Mouse (Mus musculus): ENCODE results near the gene Tnf. TPM values are rescaled to one million over a fixed set of nuclear protein-coding genes. Genes with fewer than 3 reads are reported as not detected.

The Tnf gene
- 1.7 and 2.2 TPM in 2 replicates for polyA plus RNA-seq (2015; fragmentation: Nextera tagmentation; extraction: Ambion mirVana)

DNA sequence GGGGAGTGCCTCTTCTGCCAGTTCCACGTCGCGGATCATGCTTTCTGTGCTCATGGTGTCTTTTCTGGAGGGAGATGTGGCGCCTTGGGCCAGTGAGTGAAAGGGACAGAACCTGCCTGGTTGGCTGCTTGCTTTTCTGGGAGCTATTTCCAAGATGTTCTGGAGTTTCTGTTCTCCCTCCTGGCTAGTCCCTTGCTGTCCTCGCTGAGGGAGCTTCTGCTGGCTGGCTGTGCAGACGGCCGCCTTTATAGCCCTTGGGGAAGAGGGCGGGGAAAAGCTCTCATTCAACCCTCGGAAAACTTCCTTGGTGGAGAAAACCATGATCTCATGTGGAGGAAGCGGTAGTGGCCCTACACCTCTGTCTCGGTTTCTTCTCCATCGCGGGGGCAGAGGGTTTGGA lies at the start of gene Tnf:
Tnf (minus strand) TSS at position 221 of the 400 bp plus-strand sequence.

DNA sequence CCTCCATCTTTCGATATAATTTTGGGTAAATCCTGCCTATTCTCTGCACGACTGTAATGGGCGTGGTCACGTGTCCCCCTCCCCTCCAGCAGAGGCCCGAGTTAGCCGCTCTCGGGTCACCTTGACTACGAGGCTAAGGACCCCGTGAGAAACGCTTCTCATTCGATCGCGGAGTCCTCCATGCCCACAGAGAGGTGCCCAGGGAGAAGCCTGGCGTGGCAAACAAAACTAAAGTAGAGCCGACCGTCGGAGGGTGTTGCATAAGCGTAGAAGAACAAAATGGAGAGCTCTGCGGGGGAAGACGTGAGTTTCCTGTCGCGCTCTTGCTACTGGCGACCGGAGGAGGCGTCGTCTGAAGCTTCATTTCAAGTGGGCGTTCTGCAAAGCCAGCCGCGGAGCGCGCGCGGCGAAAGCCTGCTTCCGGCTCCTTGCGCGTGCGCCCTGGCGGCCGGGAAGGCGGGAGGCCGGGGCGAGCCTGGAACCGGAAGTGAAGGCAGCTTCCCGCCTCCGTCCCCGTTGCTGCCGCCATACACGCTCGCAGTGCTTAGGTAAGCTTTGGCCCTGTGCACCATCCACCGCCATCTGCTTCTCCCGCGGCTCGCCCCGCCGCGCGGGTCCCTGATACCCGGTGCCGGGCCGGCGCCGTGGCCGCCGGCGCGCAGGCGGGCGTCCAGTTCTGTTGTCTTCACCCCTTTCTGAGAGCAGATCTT lies 39.7 kb upstream of the Tnf start, which contains the start of gene Ddx39b:
Ddx39b (plus strand) TSS at position 442 of the 710 bp plus-strand sequence.

GRCm38 (mm10) chr17:35235614-35236389 lies 34.0 kb upstream of the Tnf start, which contains the start of gene Nfkbil1:
TSS of gene Nfkbil1 (minus strand) at chr17:35235792.

DNA sequence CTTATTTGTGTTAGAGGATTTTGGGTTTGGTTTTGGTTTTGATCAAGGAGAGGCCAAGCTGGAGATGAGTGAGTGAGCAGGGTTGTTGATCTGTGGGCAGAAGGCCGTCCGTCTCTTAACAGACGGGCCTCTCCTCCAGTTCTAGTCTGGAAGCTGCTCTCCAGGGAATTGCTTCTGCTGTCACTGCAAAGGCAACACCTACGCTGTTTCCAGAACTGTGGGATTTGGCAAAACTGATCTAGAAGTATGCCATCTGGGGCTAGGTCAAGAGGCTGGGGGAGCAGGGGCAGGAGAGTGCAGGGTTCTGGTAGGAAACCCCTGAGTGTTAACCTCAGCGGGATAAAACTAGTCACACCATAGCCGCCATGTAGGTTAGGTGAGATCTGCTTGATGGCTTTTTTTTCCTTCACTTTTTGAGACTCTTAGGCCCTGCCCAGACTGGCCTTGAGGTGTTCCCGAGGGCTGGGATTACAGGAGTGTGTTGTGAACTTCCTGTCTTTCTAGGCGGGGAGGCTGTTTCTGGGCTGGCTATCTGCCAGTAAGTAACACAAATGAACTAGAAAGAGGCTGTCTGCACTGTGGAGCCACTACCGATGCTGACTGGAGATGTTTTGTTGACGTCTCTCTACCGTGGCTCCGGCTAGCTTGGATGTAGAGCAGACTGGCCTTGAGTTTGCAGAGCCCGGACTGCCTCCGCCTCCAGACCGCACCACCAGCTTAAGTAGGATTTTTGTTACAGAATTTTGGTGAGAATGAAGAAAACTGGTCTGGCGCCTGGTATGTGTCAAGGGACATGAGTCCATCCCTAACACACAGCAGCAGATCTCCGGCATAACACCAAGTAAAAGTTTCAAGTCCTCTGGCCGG lies 31.5 kb upstream of the Tnf start, which contains the start of gene Atp6v1g2:
Atp6v1g2 (plus strand) TSS at position 547 of the 867 bp plus-strand sequence.

GRCm38 (mm10) chr17:35220156-35220952 lies 18.5 kb upstream of the Tnf start, which contains the start of gene Gm16181:
TSS of gene Gm16181 (plus strand) at chr17:35220834.

DNA sequence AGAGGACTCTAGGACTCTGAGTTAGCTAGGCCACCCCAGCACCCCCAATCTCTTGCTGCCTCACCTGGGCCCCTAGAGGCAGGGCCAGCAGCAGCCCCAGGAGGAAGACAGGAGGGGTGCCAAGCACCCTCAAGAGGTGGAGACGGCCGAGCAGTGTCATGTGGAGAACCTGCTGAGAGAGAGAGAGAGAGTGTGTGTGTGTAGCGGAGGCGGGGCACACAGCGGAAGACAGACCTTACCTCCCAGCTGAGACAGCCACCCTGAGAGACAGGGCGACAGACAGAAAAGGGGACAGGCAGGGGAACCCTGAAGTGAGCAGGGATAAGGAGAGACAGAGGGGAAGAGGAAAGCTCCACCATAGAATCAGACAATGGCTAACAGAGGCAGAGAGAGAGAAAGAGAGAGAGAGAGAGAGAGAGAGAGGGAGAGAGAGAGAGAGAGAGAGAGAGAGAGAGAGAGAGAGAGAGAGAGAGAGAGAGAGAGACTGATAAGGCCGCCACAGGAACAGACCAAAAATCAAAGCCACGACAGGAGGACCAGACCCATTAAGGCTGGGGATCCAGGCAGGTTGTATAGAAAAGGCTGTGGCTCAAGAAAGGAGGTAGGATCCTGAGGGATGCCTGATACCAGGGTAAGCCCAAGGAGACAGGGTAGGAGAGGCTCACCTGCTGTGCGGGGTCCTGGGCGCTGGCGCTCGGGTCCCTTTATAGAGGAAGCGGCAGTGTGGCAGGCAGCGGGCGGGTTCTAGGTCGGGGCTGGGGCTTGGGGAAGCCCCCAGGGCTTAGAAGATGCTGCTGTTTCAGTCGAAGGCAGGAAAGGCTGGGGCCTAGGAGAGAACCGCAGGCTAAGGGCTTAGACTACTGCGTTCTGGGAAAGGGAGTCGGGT lies 2.9 kb upstream of the Tnf start, which contains the start of gene Lta:
Lta (minus strand) TSS at position 858 of the 886 bp plus-strand sequence.

DNA sequence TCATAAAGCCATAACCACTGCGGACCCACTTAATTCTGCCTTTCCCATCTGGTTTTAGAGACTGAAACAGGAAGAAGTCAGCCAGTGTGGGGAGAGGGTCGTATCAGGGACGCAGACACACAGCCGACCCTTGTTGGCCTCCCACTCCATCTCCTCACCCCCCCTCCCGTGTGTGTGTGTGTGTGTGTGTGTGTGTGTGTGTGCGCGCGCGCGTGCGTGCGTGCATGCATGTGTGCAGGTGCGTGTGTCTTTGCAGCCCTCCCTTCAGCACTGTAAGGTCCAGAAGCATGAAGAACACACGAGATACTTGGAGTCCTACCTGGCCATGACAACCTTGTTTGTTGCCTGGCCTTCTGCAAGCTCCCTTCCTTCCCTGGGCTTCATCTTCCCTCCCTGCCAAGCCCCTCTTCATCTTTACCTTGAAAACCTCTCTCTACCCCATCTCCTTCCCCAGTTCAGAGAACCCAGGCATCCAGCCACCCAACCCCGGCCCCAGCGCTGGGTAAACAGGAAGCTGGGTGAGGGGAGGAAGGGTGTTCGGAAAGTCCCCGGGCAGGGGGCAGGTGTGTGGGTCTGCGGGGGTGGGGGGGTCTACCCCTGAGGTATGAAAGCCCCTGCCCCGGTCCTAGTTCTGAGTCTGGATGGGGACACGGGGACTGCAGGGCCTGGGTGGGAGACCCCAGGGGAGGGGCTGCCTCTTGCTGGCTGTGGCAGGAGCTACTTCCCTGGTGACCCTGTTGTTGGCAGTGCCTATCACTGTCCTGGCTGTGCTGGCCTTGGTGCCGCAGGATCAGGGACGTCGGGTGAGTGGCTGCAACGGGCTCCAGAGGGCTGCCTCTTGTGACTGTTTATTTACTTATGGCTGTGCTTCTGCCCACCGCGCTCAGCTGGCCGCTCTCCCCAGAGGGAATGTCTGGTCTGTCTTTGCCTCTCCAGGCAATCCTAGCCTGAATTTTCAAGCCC lies 7.6 kb downstream of the Tnf start, which contains the start of gene Ltb:
Ltb (plus strand) TSS at position 559 of the 963 bp plus-strand sequence.

DNA sequence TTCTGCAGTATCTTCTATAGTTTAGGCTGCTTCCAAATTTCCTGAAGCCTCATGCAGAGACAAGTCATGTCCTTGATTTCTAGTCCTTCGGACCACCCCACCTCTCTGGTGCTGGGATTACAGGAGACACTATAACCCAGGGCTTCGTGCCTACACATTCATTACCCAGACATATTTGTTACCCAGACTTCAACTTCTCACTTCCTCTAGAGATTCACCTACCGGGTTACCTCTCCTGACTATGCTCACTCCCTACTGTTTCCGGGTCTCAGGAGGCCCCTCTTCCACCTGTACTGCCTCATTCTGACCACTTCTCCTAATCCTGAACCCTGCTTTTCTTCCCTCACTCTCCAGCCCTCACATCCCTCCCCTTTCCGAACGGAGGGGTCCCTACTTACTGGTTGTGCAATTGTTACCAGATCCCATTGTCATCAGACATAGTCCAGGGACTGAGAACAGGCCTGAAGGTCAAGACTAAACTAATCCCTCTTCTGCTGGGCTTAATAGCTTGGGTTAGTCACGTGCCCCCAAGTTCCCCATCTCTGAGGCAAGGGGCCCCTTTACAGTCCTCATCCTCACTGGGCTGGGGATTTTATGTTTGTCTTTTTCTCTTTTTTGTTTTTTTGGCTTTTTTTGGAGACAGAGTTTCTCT lies 13.7 kb downstream of the Tnf start, which contains the start of gene Lst1:
Lst1 (minus strand) TSS at position 481 of the 652 bp plus-strand sequence.

DNA sequence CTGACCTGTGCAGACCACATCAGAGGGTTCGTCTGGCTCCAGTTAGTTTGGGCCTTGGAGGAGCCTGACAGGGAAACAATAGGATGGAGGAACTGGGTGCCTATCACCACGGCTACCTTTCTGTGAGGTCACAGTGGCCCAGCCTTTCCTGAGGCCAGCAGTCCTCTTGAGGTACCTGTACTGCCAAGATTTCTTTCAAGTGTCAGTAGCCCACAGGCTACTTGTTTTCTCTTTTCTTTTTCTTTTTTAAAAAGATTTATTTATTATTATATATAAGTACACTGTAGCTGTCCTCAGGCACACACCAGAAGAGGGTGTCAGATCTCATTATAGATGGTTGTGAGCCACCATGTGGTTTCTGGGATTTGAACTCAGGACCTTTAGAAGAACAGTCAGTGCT lies 25.8 kb downstream of the Tnf start, which contains the start of gene Aif1:
Aif1 (minus strand) TSS at position 101 of the 400 bp plus-strand sequence.

DNA sequence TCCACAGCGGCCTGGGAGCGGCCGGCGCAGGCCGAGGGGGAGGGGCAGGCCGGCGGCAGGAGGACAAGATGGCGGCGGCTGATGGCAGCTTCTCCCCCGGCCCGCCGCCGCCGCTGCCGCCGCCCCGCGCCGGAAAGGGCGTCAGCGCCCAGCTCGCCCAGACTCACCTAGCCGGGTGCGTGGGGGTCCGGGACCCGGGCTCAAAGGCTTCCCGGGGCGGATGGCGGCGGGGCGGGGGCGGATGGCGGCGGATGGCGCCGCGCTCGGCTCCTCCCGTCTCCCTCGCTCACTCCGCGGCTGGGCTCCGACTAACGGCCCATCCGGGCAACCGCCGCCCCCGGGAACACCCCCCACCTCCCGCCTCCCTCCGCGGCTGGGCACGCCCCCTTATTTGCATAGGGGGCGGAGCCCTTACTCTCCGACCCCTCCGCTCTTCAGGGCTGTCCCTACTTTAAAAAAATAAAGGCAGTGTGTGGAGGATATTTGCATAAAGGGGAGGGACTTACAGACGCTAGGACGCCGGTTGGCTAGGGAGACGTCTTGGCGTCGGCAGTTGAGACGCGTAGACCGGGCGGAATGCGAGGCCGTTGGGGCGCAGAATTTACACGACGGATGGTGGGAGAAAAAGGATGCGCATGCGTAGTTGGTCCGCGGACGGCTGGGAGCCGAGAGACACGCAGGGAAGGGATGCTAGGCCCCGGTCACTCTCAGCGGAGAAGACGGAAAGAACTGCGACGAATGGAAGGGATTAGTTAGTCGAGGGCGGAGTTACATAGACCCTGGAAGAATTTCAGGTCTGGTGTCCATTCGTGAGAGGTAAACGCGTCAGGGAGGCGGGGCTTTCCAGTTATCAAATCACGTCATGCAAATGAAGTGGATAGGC lies 37.0 kb downstream of the Tnf start, which contains the start of gene Prrc2a:
Prrc2a (minus strand) TSS at position 330 of the 883 bp plus-strand sequence.

Other genes with a start within 250 kb of the Tnf start
- 0.13 and 0.32 TPM in 2 replicates for gene Hspa1b, start 242.8 kb downstream of the Tnf start, polyA plus RNA-seq (2015; fragmentation: Nextera tagmentation; extraction: Ambion mirVana)
- not detected in 2 replicates for gene Gm20481, start 232.1 kb downstream of the Tnf start, polyA plus RNA-seq (2015; fragmentation: Nextera tagmentation; extraction: Ambion mirVana)
- 1.7 and 1.8 TPM in 2 replicates for gene Hspa1a, start 229.9 kb downstream of the Tnf start, polyA plus RNA-seq (2015; fragmentation: Nextera tagmentation; extraction: Ambion mirVana)
- 0.23 and 0.30 TPM in 2 replicates for gene Hspa1l, start 229.3 kb downstream of the Tnf start, polyA plus RNA-seq (2015; fragmentation: Nextera tagmentation; extraction: Ambion mirVana)
- 138 and 160 TPM in 2 replicates for gene Lsm2, start 220.1 kb downstream of the Tnf start, polyA plus RNA-seq (2015; fragmentation: Nextera tagmentation; extraction: Ambion mirVana)
- 104 and 108 TPM in 2 replicates for gene Vars, start 201.0 kb downstream of the Tnf start, polyA plus RNA-seq (2015; fragmentation: Nextera tagmentation; extraction: Ambion mirVana)
- gene Vwa7, start 185.4 kb downstream of the Tnf start, polyA plus RNA-seq (2015; fragmentation: Nextera tagmentation; extraction: Ambion mirVana) = 0.40 and 0.49 TPM in 2 replicates
- 19.7 and 23.0 TPM in 2 replicates for gene Sapcd1, start 174.0 kb downstream of the Tnf start, polyA plus RNA-seq (2015; fragmentation: Nextera tagmentation; extraction: Ambion mirVana)
- gene Msh5, start 155.3 kb downstream of the Tnf start, polyA plus RNA-seq (2015; fragmentation: Nextera tagmentation; extraction: Ambion mirVana) = 6.9 and 8.1 TPM in 2 replicates
- 245 and 258 TPM in 2 replicates for gene Clic1, start 152.0 kb downstream of the Tnf start, polyA plus RNA-seq (2015; fragmentation: Nextera tagmentation; extraction: Ambion mirVana)
- 52.0 and 69.5 TPM in 2 replicates for gene Ddah2, start 143.0 kb downstream of the Tnf start, polyA plus RNA-seq (2015; fragmentation: Nextera tagmentation; extraction: Ambion mirVana)
- 0.17 TPM in 1 of 2 replicates, not detected in the other for gene Ly6g6c, start 136.6 kb downstream of the Tnf start, polyA plus RNA-seq (2015; fragmentation: Nextera tagmentation; extraction: Ambion mirVana)
- 2.5 and 3.1 TPM in 2 replicates for gene Mpig6b, start 135.8 kb downstream of the Tnf start, polyA plus RNA-seq (2015; fragmentation: Nextera tagmentation; extraction: Ambion mirVana)
- 0.23 and 0.47 TPM in 2 replicates for gene Ly6g6e, start 125.1 kb downstream of the Tnf start, polyA plus RNA-seq (2015; fragmentation: Nextera tagmentation; extraction: Ambion mirVana)
- gene Ly6g6d, start 123.9 kb downstream of the Tnf start, polyA plus RNA-seq (2015; fragmentation: Nextera tagmentation; extraction: Ambion mirVana) = 1.2 and 2.1 TPM in 2 replicates
- 1.4 and 2.2 TPM in 2 replicates for gene Ly6g6f, start 116.4 kb downstream of the Tnf start, polyA plus RNA-seq (2015; fragmentation: Nextera tagmentation; extraction: Ambion mirVana)
- gene Abhd16a, start 112.7 kb downstream of the Tnf start, polyA plus RNA-seq (2015; fragmentation: Nextera tagmentation; extraction: Ambion mirVana) = 101 and 108 TPM in 2 replicates
- not detected in 2 replicates for gene Ly6g5c, start 93.7 kb downstream of the Tnf start, polyA plus RNA-seq (2015; fragmentation: Nextera tagmentation; extraction: Ambion mirVana)
- 0.81 and 1.3 TPM in 2 replicates for gene Ly6g5b, start 86.6 kb downstream of the Tnf start, polyA plus RNA-seq (2015; fragmentation: Nextera tagmentation; extraction: Ambion mirVana)
- gene Gpank1, start 80.6 kb downstream of the Tnf start, polyA plus RNA-seq (2015; fragmentation: Nextera tagmentation; extraction: Ambion mirVana) = 19.0 and 20.3 TPM in 2 replicates
- 191 and 199 TPM in 2 replicates for gene Csnk2b, start 80.0 kb downstream of the Tnf start, polyA plus RNA-seq (2015; fragmentation: Nextera tagmentation; extraction: Ambion mirVana)
- gene D17H6S53E, start 75.6 kb downstream of the Tnf start, polyA plus RNA-seq (2015; fragmentation: Nextera tagmentation; extraction: Ambion mirVana) = 6.7 and 8.1 TPM in 2 replicates
- gene Apom, start 70.0 kb downstream of the Tnf start, polyA plus RNA-seq (2015; fragmentation: Nextera tagmentation; extraction: Ambion mirVana) = 0.17 and 0.64 TPM in 2 replicates
- gene Bag6, start 66.8 kb downstream of the Tnf start, polyA plus RNA-seq (2015; fragmentation: Nextera tagmentation; extraction: Ambion mirVana) = 31.2 and 32.4 TPM in 2 replicates
- gene Prrc2a, start 37.1 kb downstream of the Tnf start, polyA plus RNA-seq (2015; fragmentation: Nextera tagmentation; extraction: Ambion mirVana) = 85.1 and 90.0 TPM in 2 replicates
- gene Aif1, start 25.9 kb downstream of the Tnf start, polyA plus RNA-seq (2015; fragmentation: Nextera tagmentation; extraction: Ambion mirVana) = 36.5 and 52.2 TPM in 2 replicates
- 93.5 and 134 TPM in 2 replicates for gene Lst1, start 13.6 kb downstream of the Tnf start, polyA plus RNA-seq (2015; fragmentation: Nextera tagmentation; extraction: Ambion mirVana)
- 24.4 and 36.4 TPM in 2 replicates for gene Ltb, start 7.6 kb downstream of the Tnf start, polyA plus RNA-seq (2015; fragmentation: Nextera tagmentation; extraction: Ambion mirVana)
- 0.17 and 0.79 TPM in 2 replicates for gene Lta, start 3.3 kb upstream of the Tnf start, polyA plus RNA-seq (2015; fragmentation: Nextera tagmentation; extraction: Ambion mirVana)
- gene Gm16181, start 18.8 kb upstream of the Tnf start, polyA plus RNA-seq (2015; fragmentation: Nextera tagmentation; extraction: Ambion mirVana) = 0.82 and 2.5 TPM in 2 replicates
- gene Atp6v1g2, start 31.7 kb upstream of the Tnf start, polyA plus RNA-seq (2015; fragmentation: Nextera tagmentation; extraction: Ambion mirVana) = 2.3 and 2.4 TPM in 2 replicates
- gene Nfkbil1, start 33.8 kb upstream of the Tnf start, polyA plus RNA-seq (2015; fragmentation: Nextera tagmentation; extraction: Ambion mirVana) = 7.3 and 8.5 TPM in 2 replicates
- gene Ddx39b, start 39.7 kb upstream of the Tnf start, polyA plus RNA-seq (2015; fragmentation: Nextera tagmentation; extraction: Ambion mirVana) = 195 TPM in 2 replicates
- 356 and 410 TPM in 2 replicates for gene H2-D1, start 60.7 kb upstream of the Tnf start, polyA plus RNA-seq (2015; fragmentation: Nextera tagmentation; extraction: Ambion mirVana)
- gene H2-Q1, start 118.4 kb upstream of the Tnf start, polyA plus RNA-seq (2015; fragmentation: Nextera tagmentation; extraction: Ambion mirVana) = 0.05 TPM in 1 of 2 replicates, not detected in the other
- gene H2-Q2, start 140.2 kb upstream of the Tnf start, polyA plus RNA-seq (2015; fragmentation: Nextera tagmentation; extraction: Ambion mirVana) = 0.10 and 0.35 TPM in 2 replicates
- gene H2-Q4, start 177.6 kb upstream of the Tnf start, polyA plus RNA-seq (2015; fragmentation: Nextera tagmentation; extraction: Ambion mirVana) = 5.0 and 6.1 TPM in 2 replicates
- gene H2-Q6, start 222.8 kb upstream of the Tnf start, polyA plus RNA-seq (2015; fragmentation: Nextera tagmentation; extraction: Ambion mirVana) = 2.0 and 2.4 TPM in 2 replicates
- gene H2-Q7, start 237.1 kb upstream of the Tnf start, polyA plus RNA-seq (2015; fragmentation: Nextera tagmentation; extraction: Ambion mirVana) = 3.9 and 4.6 TPM in 2 replicates